Mouse (Mus musculus): ENCODE measurements around the gene Tcp11. TPM values are rescaled to one million over a fixed set of nuclear protein-coding genes. Genes with fewer than 3 reads are reported as not detected.

The Tcp11 gene
- polyA plus RNA-seq, 1 experiment from 2014 or later: 1.4 TPM

DNA sequence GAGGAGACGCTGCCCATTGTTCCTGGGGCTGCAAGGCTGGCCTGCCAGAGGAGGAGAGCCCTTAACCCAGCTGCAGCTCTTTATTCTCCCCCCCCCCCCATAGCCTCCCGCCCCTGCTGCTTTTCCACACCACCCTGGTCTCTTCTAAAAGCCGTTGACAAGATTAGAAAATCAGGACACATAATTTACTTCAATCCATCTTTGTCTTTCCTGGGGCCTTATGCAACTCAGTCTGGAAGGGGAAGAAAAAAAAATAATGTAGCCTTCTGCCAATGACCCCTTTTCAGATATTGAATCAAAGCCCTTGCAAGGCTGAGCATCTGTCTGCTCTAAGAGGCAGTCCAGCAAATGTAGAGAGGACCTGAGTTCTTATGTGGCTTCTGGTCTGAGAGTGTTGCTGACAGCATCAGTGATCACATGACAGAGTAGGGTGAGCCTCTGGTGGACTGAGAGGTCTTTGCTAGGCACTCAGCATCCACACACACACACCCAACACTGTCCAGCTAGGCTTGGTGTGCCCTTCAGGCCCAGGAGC lies 47.3 kb downstream of the Tcp11 start:
- Histone ChIP-seq H3K27me3 (no peaks in the 10 kb centered on the region), H3K9me3 (no peaks in the 10 kb centered on the region), H3K4me1 (replicated peaks) (peaks cover 79% of the 10 kb centered on the region), H3K4me2 (no peak overlapping the region), H3K27ac (peak overlapping the region; percentile 87), H3K4me3 (no peak overlapping the region), H3K36me3 (peaks cover 8% of the 10 kb centered on the region), H3K9ac (peak overlapping the region; percentile 63)
- WGBS: 17% methylated on average over 3 of the region's 3 CpGs
- ATAC-seq (ENCODE audit: low FRiP score): peak; percentile 7; the same call in 1 of the 2 replicates

DNA sequence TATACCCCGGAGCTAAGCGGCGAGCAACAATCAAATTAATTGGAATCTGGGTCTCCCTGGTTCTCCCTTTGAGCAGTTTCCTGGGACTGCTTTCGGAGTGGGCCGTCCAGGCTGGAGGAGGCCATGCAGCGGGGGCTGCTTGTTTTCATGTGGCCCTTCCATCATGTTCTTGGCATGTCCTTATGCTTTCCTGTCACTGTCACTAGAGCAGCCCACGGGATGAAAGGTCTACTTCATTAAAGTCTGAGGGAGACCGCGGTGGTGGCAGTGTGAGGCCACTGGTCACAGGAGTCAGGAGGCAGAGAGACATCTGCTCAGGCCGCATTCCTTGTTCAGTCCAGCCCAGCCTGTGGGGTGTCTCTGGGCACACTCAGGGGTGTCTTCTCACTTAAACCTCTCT lies 48.2 kb downstream of the Tcp11 start:
- Histone ChIP-seq H3K36me3 (peaks cover 8% of the 10 kb centered on the region), H3K27me3 (no peaks in the 10 kb centered on the region), H3K4me1 (replicated peaks) (peaks cover 71% of the 10 kb centered on the region), H3K4me2 (no peak overlapping the region), H3K9ac (peak overlapping the region; percentile 63), H3K4me3 (no peak overlapping the region), H3K9me3 (no peaks in the 10 kb centered on the region), H3K27ac (peak overlapping the region; percentile 87)
- ATAC-seq (ENCODE audit: low FRiP score): no peak
- 47% methylated on average over 10 of the region's 10 CpGs for WGBS

DNA sequence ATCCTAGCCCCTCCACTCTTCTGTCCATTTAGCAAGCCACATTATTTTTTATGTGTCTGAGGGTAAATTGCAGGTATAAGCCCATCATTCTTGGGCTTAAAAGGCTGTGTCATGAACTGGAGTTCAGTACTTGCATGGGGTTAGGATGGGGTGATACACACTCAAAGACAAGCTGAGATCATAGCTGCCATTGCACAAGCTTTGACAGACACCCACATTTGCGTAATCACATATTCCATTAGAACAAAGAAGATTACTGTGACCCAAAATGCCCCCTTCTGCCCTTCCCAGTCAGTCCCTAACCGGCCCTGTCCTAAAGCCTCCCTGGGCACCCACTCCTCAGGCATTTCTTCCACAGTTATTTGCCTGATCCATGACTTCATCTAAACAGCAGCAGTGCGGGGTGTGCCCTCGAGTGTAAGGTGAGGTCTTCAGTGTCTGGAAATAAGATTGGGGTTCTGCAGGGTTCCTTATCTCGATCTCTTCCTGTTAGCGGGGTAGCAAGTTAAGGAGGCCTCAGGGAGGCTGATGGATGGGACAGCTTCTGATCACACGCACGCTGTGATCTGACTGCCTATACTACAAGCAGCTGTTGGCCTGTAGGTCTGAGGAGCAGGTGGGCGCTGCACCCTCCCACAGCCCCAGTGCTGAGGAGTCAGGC lies 49.0 kb downstream of the Tcp11 start:
- H3K9ac ChIP-seq: peak overlapping the region; percentile 63; the same call in 1 of the 2 replicates
- ATAC-seq (ENCODE audit: low FRiP score): no peak
- H3K9me3 ChIP-seq: no peaks in the 10 kb centered on the region
- 61% methylated on average over 9 of the region's 9 CpGs for WGBS
- H3K4me3 ChIP-seq: no peak overlapping the region
- H3K4me1 ChIP-seq (replicated peaks): peaks cover 67% of the 10 kb centered on the region
- no peak overlapping the region for H3K4me2 ChIP-seq
- H3K27me3 ChIP-seq: no peaks in the 10 kb centered on the region
- peaks cover 8% of the 10 kb centered on the region for H3K36me3 ChIP-seq
- H3K27ac ChIP-seq: peak overlapping the region; percentile 87

DNA sequence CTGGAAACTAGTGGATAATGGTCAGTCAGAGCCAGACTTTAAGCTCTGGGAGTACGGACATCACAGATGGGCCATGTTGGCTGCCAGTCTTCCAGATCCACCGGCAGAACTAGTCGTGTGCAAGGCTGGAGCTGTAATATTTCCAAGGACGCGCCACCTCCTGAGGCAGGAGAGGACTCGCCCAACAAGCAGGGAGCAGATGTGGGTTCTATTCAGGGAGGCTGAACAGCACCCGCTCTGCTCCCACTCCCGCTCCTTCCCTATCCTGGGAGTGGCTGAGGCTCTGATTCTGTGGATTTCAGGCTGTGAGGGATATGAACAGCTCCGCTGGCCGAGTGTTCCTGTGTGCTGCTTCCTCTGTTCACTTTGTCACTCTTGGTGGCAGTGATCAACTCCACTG lies 50.0 kb downstream of the Tcp11 start:
- Histone ChIP-seq H3K36me3 (peaks cover 4% of the 10 kb centered on the region; the same call in 1 of the 2 replicates), H3K27ac (peak overlapping the region; percentile 5; the same call in 1 of the 2 replicates), H3K4me1 (replicated peaks) (peaks cover 71% of the 10 kb centered on the region), H3K4me3 (no peak overlapping the region), H3K9ac (no peak overlapping the region), H3K9me3 (no peaks in the 10 kb centered on the region), H3K4me2 (no peak overlapping the region), H3K27me3 (no peaks in the 10 kb centered on the region)
- ATAC-seq (ENCODE audit: low FRiP score): no peak
- 83% methylated on average over 10 of the region's 10 CpGs for WGBS

DNA sequence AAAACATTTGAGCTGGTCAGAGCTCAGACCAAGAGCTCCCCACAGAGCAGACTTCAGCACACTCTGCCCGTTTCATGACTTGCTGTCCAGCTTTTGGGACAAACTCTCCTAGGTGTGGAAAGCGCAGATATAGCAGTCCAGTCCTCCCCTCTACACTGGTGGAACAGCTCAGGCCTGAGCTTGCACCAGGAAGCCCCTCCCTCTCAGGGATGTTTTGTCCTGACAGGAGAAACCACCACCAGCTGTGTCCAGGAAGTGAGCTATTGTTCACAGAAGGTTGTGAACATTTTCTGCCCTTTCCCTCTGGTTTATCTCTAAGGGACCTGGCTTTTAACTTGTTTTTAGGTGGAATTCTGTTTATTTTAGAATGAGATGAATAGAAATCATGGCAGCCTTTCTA lies 51.1 kb downstream of the Tcp11 start:
- Histone ChIP-seq H3K27ac (peak overlapping the region; percentile 15; the same call in 1 of the 2 replicates), H3K4me3 (no peak overlapping the region), H3K4me1 (replicated peaks) (peaks cover 72% of the 10 kb centered on the region)

DNA sequence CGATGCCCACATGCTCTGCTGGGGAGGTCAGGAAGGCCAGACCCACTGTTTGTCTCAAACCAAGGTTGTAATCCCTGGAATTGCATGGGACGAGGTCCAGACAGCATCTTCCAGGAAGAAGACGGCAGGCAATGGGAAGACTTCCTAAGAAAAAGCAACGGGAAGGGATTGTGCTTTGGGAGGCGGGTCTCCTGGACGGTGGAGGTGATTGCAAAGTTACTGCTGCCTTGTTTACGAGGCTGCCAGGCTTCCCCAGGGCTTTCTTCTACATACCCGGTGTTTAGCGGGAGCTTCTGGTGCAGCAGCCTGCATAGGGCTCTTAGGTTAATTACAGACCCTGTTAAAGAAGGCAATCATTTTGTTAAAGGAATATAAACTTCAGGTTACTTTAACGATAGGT lies 52.2 kb downstream of the Tcp11 start:
- peaks cover 76% of the 10 kb centered on the region for H3K4me1 ChIP-seq (replicated peaks)
- no peak overlapping the region for H3K4me2 ChIP-seq
- no peaks in the 10 kb centered on the region for H3K27me3 ChIP-seq
- no peak overlapping the region for H3K27ac ChIP-seq
- H3K9ac ChIP-seq: no peak overlapping the region
- no peak overlapping the region for H3K4me3 ChIP-seq
- WGBS: 79% methylated on average over 10 of the region's 10 CpGs
- no peak for ATAC-seq (ENCODE audit: low FRiP score)
- H3K9me3 ChIP-seq: no peaks in the 10 kb centered on the region
- no peaks in the 10 kb centered on the region; the same call in 1 of the 2 replicates for H3K36me3 ChIP-seq

More for the DNA sequence above, 51.1 kb downstream of the Tcp11 start:
- H3K4me2 ChIP-seq: no peak overlapping the region
- H3K9me3 ChIP-seq: no peaks in the 10 kb centered on the region
- no peak overlapping the region for H3K9ac ChIP-seq
- 66% methylated on average over 2 of the region's 2 CpGs for WGBS
- no peak for ATAC-seq (ENCODE audit: low FRiP score)
- no peaks in the 10 kb centered on the region; the same call in 1 of the 2 replicates for H3K36me3 ChIP-seq
- no peaks in the 10 kb centered on the region for H3K27me3 ChIP-seq

DNA sequence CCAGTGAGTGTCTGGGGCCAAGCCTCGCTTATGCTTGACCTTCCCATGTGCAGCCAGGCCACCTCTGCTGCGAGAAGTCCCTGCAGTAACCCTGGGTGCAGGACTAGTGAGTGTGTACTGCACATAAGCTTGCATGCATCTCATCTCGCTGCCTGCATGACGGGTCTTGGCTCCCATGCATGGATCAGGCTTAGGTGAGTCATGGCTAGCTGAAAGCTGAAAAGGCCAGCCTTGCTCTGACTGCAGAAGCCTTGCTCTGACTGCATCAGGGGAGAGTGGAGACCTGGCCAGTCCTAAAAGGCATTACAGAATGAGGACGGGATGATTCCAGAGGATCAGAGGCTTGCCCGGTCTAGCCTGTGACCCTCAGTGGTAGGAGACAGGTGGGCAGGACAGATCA lies 53.2 kb downstream of the Tcp11 start:
- no peaks in the 10 kb centered on the region; the same call in 1 of the 2 replicates for H3K36me3 ChIP-seq
- no peak overlapping the region for H3K27ac ChIP-seq
- H3K4me3 ChIP-seq: no peak overlapping the region
- H3K4me1 ChIP-seq (replicated peaks): peaks cover 76% of the 10 kb centered on the region
- 95% methylated on average over 6 of the region's 6 CpGs for WGBS
- ATAC-seq (ENCODE audit: low FRiP score): no peak
- no peak overlapping the region for H3K4me2 ChIP-seq
- no peaks in the 10 kb centered on the region for H3K27me3 ChIP-seq
- no peak overlapping the region for H3K9ac ChIP-seq
- H3K9me3 ChIP-seq: no peaks in the 10 kb centered on the region

DNA sequence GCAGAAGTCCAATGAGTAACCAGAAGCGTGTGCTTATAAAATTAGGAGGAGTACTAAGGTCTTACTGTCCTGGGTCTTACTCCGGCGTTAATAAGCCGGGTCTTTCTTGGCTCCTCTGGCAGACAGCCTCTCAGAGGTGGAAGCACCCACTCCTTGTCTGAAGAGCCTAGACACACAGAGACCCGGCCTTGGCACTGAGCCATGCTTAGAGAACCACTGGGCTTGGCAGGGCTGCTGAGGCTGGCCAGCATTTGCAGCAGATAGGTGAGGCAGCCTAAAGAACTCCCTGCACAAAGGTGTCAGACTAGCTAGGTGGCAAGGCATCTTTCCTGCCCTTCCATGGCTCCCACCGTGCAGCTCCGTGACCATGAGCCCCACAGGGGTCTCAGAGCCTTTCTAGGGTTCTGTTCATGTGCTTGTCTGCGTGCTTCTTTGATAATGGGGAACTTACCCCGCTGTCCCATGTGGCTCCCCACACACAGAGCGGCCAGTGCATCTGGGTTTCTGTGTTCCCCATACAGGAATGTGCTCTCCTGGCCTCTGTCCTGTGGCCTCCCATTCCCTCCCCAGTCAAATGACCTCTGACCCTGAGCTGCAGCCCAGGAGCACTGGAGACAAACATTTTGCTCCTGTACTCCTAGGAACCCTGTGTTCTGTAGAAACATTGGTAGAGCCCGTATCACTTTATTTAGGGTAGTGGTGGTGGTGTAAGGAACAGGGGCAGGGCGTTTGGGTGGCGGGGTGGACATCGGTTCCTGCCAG lies 54.1 kb downstream of the Tcp11 start:
- Histone ChIP-seq H3K4me1 (replicated peaks) (peaks cover 76% of the 10 kb centered on the region), H3K9ac (peak overlapping the region; percentile 43; the same call in 1 of the 2 replicates)

DNA sequence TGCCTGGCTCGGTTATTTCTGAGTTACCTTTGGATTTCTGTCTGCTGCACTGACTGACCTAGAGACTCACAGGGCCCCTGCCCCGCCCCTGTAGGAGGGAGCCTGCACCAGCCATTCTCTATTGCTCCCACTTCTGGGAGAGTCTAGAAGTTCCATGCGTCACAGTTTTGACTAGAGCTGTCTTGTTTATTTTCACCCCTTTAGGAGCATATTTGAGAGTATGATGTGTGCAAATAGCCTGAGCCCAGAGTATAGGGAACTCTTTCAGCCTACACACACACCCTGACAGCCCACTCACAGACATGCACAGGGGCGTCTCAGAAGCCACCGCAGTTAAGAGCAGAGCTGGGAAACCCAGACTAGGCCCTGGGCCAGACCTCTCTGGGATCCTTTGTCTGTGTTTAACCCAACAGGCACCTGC lies 54.9 kb downstream of the Tcp11 start:
- no peak for ATAC-seq (ENCODE audit: low FRiP score)
- Histone ChIP-seq H3K4me3 (no peak overlapping the region), H3K4me1 (replicated peaks) (peaks cover 70% of the 10 kb centered on the region), H3K27ac (peak overlapping the region; percentile 80), H3K9ac (peak overlapping the region; percentile 3; the same call in 1 of the 2 replicates), H3K9me3 (no peaks in the 10 kb centered on the region), H3K36me3 (no peaks in the 10 kb centered on the region; the same call in 1 of the 2 replicates), H3K4me2 (no peak overlapping the region), H3K27me3 (no peaks in the 10 kb centered on the region)
- WGBS: 62% methylated on average over 5 of the region's 5 CpGs

More for the DNA sequence above, 54.1 kb downstream of the Tcp11 start:
- H3K4me2 ChIP-seq: no peak overlapping the region
- no peaks in the 10 kb centered on the region for H3K9me3 ChIP-seq
- no peak overlapping the region for H3K4me3 ChIP-seq
- ATAC-seq (ENCODE audit: low FRiP score): peak; percentile 41; the same call in 1 of the 2 replicates
- no peaks in the 10 kb centered on the region for H3K27me3 ChIP-seq
- H3K36me3 ChIP-seq: no peaks in the 10 kb centered on the region; the same call in 1 of the 2 replicates
- WGBS: 66% methylated on average over 14 of the region's 14 CpGs
- peak overlapping the region; percentile 80 for H3K27ac ChIP-seq

DNA sequence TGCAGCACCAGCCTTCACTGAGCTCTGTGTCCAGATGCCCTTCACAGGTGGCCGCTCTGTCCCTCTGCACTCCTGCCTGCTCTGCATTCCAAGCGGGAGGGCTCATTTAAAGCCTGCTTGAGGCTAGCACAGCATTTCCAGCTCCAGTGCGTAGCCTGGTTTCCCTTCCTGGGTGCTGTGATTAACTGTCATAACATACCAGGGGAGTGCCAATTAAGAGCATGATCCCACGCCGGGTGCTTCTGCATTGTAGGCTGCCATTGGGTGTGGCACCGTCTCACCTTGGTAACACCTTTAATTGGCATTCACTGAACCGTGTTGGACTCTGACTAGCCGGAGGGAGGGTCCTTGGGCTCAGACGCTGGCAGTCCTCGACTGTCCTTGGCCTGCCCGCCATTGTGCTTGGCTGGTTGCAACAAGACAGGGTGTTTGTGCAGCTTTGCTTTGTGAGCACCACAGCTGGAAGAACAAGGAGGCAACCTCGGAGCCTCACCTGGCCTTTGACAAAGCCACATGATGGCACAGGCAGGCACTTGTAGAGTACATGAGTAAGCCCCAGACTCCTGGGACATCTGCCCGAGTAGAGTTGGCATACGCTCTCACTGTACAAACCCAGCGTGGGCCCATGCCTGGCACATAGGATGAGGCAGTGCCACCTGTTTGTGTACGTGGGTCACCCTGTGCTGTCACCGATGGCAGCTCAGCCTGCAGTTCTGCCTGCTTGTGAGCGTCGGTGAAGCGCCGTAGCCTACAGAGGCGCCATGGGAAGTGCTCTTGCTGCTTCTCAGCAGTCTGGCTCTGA lies 57.4 kb downstream of the Tcp11 start:
- peak overlapping the region; percentile 45; the same call in 1 of the 2 replicates for H3K27ac ChIP-seq
- 86% methylated on average over 22 of the region's 22 CpGs for WGBS

DNA sequence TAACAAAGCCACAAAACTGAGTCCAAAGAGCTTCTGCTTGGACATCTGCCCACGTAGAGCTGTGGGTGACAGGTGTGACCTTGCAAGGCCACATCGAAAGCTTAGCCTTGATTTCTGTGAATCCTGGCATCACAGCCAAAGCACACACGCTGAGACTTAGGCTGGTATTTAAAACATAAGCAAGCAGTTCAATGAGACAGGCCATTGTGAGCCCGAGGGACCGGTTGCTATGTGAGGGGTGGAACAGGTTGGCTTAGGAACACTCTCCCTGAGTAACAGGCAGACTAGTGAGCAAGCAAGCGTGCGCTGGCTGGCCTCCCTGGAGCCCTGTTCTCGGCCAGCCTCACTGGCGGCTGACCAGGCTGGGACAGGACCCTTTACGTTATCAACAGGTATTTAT lies 58.5 kb downstream of the Tcp11 start:
- Histone ChIP-seq H3K4me3 (no peak overlapping the region), H3K9ac (peak overlapping the region; percentile 24; the same call in 1 of the 2 replicates), H3K4me2 (no peak overlapping the region), H3K4me1 (replicated peaks) (peaks cover 88% of the 10 kb centered on the region), H3K27ac (peak overlapping the region; percentile 45), H3K9me3 (no peaks in the 10 kb centered on the region), H3K36me3 (no peaks in the 10 kb centered on the region; the same call in 1 of the 2 replicates), H3K27me3 (no peaks in the 10 kb centered on the region)
- WGBS: 63% methylated on average over 10 of the region's 10 CpGs
- no peak for ATAC-seq (ENCODE audit: low FRiP score)

More for the DNA sequence above, 57.4 kb downstream of the Tcp11 start:
- Histone ChIP-seq H3K4me2 (no peak overlapping the region), H3K9me3 (no peaks in the 10 kb centered on the region), H3K9ac (no peak overlapping the region), H3K27me3 (no peaks in the 10 kb centered on the region), H3K4me1 (replicated peaks) (peaks cover 79% of the 10 kb centered on the region), H3K36me3 (no peaks in the 10 kb centered on the region; the same call in 1 of the 2 replicates), H3K4me3 (no peak overlapping the region)
- ATAC-seq (ENCODE audit: low FRiP score): no peak
